Mouse (Mus musculus): ENCODE measurements around the gene Fubp1. TPM values are rescaled to one million over a fixed set of nuclear protein-coding genes. Genes with fewer than 3 reads are reported as not detected.

The Fubp1 gene
- polyA plus RNA-seq, 1 experiment = 254 TPM

- DNase-seq = no peak
- Histone ChIP-seq H3K4me1 (replicated peaks; ENCODE audit: control insufficient read depth, insufficient read depth, low read length) (peaks cover 8% of the 10 kb centered on the region), H3K27me3 (ENCODE audit: control insufficient read depth, insufficient read depth, low read length) (peaks cover 7% of the 10 kb centered on the region; the same call in 1 of the 2 replicates), H3K36me3 (ENCODE audit: control insufficient read depth, insufficient read depth, low read length) (no peaks in the 10 kb centered on the region), H3K27ac (ENCODE audit: control insufficient read depth, insufficient read depth, low read length) (no peak overlapping the region), H3K4me3 (ENCODE audit: control insufficient read depth, insufficient read depth, low read length) (no peak overlapping the region)
- TF ChIP-seq CTCF (IDR thresholded peaks at IDR 0.05; ENCODE audit: borderline replicate concordance, control insufficient read depth, extremely low read depth, insufficient read depth, low read length, poor library complexity) (no peak), POLR2A (IDR thresholded peaks at IDR 0.05; ENCODE audit: control insufficient read depth, extremely low read depth, insufficient read depth, low read length, poor library complexity) (no peak)
- WGBS = 26% methylated on average over 29 of the region's 29 CpGs
Measured at GRCm38 (mm10) chr3:152166699-152167451, 43.3 kb upstream of the Fubp1 start.

GRCm38 (mm10) chr3:152168007-152168406 is 42.2 kb upstream of the Fubp1 start:
- 98% methylated on average over 10 of the region's 10 CpGs for WGBS
- no peak for TF ChIP-seq CTCF (IDR thresholded peaks at IDR 0.05; ENCODE audit: borderline replicate concordance, control insufficient read depth, extremely low read depth, insufficient read depth, low read length, poor library complexity)
- TF ChIP-seq POLR2A (IDR thresholded peaks at IDR 0.05; ENCODE audit: control insufficient read depth, extremely low read depth, insufficient read depth, low read length, poor library complexity) = no peak
- Histone ChIP-seq H3K4me1 (replicated peaks; ENCODE audit: control insufficient read depth, insufficient read depth, low read length) (peaks cover 8% of the 10 kb centered on the region), H3K36me3 (ENCODE audit: control insufficient read depth, insufficient read depth, low read length) (no peaks in the 10 kb centered on the region), H3K27ac (ENCODE audit: control insufficient read depth, insufficient read depth, low read length) (no peak overlapping the region), H3K4me3 (ENCODE audit: control insufficient read depth, insufficient read depth, low read length) (no peak overlapping the region), H3K27me3 (ENCODE audit: control insufficient read depth, insufficient read depth, low read length) (peaks cover 7% of the 10 kb centered on the region; the same call in 1 of the 2 replicates)
- DNase-seq = no peak

- H3K36me3 ChIP-seq (ENCODE audit: control insufficient read depth, insufficient read depth, low read length) = no peaks in the 10 kb centered on the region
- WGBS = 11% methylated on average over 1 of the region's 1 CpGs
- peaks cover 2% of the 10 kb centered on the region; the same call in 1 of the 2 replicates for H3K27me3 ChIP-seq (ENCODE audit: control insufficient read depth, insufficient read depth, low read length)
- TF ChIP-seq POLR2A (IDR thresholded peaks at IDR 0.05; ENCODE audit: control insufficient read depth, extremely low read depth, insufficient read depth, low read length, poor library complexity) = no peak
- TF ChIP-seq CTCF (IDR thresholded peaks at IDR 0.05; ENCODE audit: borderline replicate concordance, control insufficient read depth, extremely low read depth, insufficient read depth, low read length, poor library complexity) = no peak
- peaks cover 8% of the 10 kb centered on the region for H3K4me1 ChIP-seq (replicated peaks; ENCODE audit: control insufficient read depth, insufficient read depth, low read length)
- no peak for DNase-seq
- no peak overlapping the region for H3K4me3 ChIP-seq (ENCODE audit: control insufficient read depth, insufficient read depth, low read length)
- no peak overlapping the region for H3K27ac ChIP-seq (ENCODE audit: control insufficient read depth, insufficient read depth, low read length)
Measured at GRCm38 (mm10) chr3:152170407-152170806, 39.8 kb upstream of the Fubp1 start.

- WGBS = 91% methylated on average over 2 of the region's 2 CpGs
- no peaks in the 10 kb centered on the region for H3K36me3 ChIP-seq (ENCODE audit: control insufficient read depth, insufficient read depth, low read length)
- no peak overlapping the region for H3K4me3 ChIP-seq (ENCODE audit: control insufficient read depth, insufficient read depth, low read length)
- H3K4me1 ChIP-seq (replicated peaks; ENCODE audit: control insufficient read depth, insufficient read depth, low read length) = no peaks in the 10 kb centered on the region
- TF ChIP-seq POLR2A (IDR thresholded peaks at IDR 0.05; ENCODE audit: control insufficient read depth, extremely low read depth, insufficient read depth, low read length, poor library complexity) = no peak
- TF ChIP-seq CTCF (IDR thresholded peaks at IDR 0.05; ENCODE audit: borderline replicate concordance, control insufficient read depth, extremely low read depth, insufficient read depth, low read length, poor library complexity) = no peak
- no peak overlapping the region for H3K27ac ChIP-seq (ENCODE audit: control insufficient read depth, insufficient read depth, low read length)
- no peak for DNase-seq
- no peaks in the 10 kb centered on the region; the same call in 1 of the 2 replicates for H3K27me3 ChIP-seq (ENCODE audit: control insufficient read depth, insufficient read depth, low read length)
Measured at GRCm38 (mm10) chr3:152171236-152171635, 39.0 kb upstream of the Fubp1 start.

- no peaks in the 10 kb centered on the region for H3K36me3 ChIP-seq (ENCODE audit: control insufficient read depth, insufficient read depth, low read length)
- 88% methylated on average over 7 of the region's 7 CpGs for WGBS
- H3K4me1 ChIP-seq (replicated peaks; ENCODE audit: control insufficient read depth, insufficient read depth, low read length) = no peaks in the 10 kb centered on the region
- no peak overlapping the region for H3K27ac ChIP-seq (ENCODE audit: control insufficient read depth, insufficient read depth, low read length)
- H3K4me3 ChIP-seq (ENCODE audit: control insufficient read depth, insufficient read depth, low read length) = no peak overlapping the region
- no peak for TF ChIP-seq POLR2A (IDR thresholded peaks at IDR 0.05; ENCODE audit: control insufficient read depth, extremely low read depth, insufficient read depth, low read length, poor library complexity)
- TF ChIP-seq CTCF (IDR thresholded peaks at IDR 0.05; ENCODE audit: borderline replicate concordance, control insufficient read depth, extremely low read depth, insufficient read depth, low read length, poor library complexity) = no peak
- no peak for DNase-seq
- H3K27me3 ChIP-seq (ENCODE audit: control insufficient read depth, insufficient read depth, low read length) = no peaks in the 10 kb centered on the region; the same call in 1 of the 2 replicates
Measured at GRCm38 (mm10) chr3:152171862-152172261, 38.4 kb upstream of the Fubp1 start.

GRCm38 (mm10) chr3:152172322-152172935 is 37.8 kb upstream of the Fubp1 start:
- Histone ChIP-seq H3K27ac (ENCODE audit: control insufficient read depth, insufficient read depth, low read length) (no peak overlapping the region), H3K27me3 (ENCODE audit: control insufficient read depth, insufficient read depth, low read length) (no peaks in the 10 kb centered on the region; the same call in 1 of the 2 replicates), H3K4me1 (replicated peaks; ENCODE audit: control insufficient read depth, insufficient read depth, low read length) (no peaks in the 10 kb centered on the region), H3K4me3 (ENCODE audit: control insufficient read depth, insufficient read depth, low read length) (no peak overlapping the region), H3K36me3 (ENCODE audit: control insufficient read depth, insufficient read depth, low read length) (no peaks in the 10 kb centered on the region)
- TF ChIP-seq CTCF (IDR thresholded peaks at IDR 0.05; ENCODE audit: borderline replicate concordance, control insufficient read depth, extremely low read depth, insufficient read depth, low read length, poor library complexity) = no peak
- no peak for TF ChIP-seq POLR2A (IDR thresholded peaks at IDR 0.05; ENCODE audit: control insufficient read depth, extremely low read depth, insufficient read depth, low read length, poor library complexity)
- DNase-seq = no peak
- 93% methylated on average over 7 of the region's 7 CpGs for WGBS
